Mouse (Mus musculus) fibroblast of lung, adult 2 months (primary cell): ENCODE results near the gene Duxf3.
"Not testable (repeated sequence)": the region's sequence is repeated elsewhere in the genome, so short reads cannot be mapped to it uniquely, and the experiment has no call there.

Experiments
- DNase-seq: peaks from one replicate; pipeline ENCODE4 v3.0.0-alpha.2; 2011; ENCODE audit warnings: low read depth

Gene Duxf3

DNA sequence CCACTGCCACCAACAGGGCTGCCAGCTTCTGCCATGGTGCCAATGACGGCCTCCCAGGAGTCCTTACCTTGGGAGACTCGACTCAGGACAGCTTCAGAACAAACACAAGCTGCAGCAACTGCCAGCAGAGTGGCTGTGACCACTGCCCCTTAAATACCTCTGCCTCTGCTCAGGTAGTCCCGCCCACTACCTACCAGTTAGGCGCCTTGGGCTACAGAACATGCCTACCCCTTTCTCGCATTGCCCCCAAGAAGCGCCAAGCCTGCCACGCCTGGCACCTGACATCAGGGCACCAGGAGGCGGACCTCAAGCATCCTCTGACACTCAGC is at the start of gene Duxf3:
Duxf3 (minus strand) TSS at position 35 of the 329 bp plus-strand sequence.
- not testable (repeated sequence) for DNase-seq

- no peak for DNase-seq
Measured at GRCm38 (mm10) chr10:58282238-58282637, 49.8 kb upstream of the Duxf3 start.

GRCm38 (mm10) chr10:58258466-58258865 is 26.0 kb upstream of the Duxf3 start:
- no peak for DNase-seq

- DNase-seq = no peak
Measured at GRCm38 (mm10) chr10:58255954-58256353, 23.5 kb upstream of the Duxf3 start.

DNA sequence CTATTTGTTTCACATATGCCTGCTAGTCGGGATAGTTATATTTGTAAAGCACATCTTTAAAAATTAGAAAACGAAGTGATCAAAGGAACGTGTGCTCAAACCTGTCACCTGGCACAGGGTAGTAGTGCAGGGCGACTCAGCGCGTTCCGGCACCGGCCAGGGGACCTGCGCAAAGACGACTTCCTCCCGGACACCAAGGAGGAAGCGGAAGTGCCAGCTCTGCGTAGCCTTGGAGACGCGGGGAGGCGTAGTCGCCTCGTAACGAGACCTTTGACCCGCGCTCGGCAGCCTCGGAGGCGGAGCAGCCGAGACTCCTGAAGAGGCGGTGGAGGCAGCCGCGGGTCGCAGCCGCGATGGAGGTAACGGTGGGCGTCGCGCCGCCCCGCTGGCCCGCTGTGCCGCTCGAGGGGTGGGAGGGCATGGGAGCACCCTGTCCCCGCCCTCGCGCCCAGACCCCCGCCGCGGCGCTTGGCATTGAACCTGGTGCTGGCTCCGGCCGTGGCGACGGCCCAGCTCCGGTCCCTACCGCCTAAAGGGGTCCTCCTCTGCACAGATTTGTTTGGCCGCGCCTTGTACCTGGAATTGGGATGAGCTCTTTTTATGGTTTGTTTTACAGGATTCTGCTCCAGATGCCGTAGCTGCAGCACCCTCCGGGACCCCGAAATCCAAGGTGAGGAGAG is 22.9 kb upstream of the Duxf3 start, which contains the start of gene Gcc2:
Gcc2 (plus strand) TSS at position 285 of the 680 bp plus-strand sequence.
- DNase-seq = peak; percentile 81

GRCm38 (mm10) chr10:58254635-58255175 is 22.2 kb upstream of the Duxf3 start:
- no peak for DNase-seq

DNA sequence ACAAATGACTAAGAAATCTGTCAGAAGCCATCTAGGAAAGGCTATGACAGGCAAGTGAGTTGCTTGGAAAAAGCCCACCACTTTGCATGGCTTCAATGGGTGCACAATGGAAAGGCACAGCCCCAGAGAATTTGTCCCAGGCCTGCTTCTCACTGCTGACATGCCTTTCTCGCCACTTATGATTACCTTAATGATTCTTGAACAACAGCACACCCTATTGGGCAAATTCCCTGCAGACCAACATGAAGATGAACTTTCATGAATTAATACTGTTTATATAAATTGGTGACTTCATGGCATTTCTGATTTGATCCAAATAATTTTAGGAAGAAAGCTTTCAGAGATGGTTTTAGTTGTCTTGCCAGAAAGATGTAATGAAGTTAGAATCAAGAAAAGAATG is 17.1 kb upstream of the Duxf3 start:
- no peak for DNase-seq

GRCm38 (mm10) chr10:58238984-58239740 is 6.7 kb upstream of the Duxf3 start:
- DNase-seq = not testable (repeated sequence)

DNA sequence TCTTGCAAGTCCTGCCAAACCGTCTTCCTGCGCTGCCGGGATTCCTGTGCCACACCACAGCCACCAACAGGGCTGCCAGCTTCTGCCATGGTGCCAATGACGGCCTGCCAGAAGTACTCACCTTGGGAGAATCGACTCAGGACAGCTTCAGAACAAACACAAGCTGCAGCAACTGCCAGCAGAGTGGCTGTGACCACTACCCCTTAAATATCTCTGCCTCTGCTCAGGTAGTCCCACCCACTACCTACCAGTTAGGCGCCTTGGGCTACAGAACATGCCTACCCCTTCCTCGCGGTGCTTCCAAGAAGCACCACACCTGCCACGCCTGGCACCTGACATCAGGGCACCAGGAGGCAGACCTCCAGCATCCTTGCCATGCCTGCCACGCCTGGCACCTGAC is 4.1 kb upstream of the Duxf3 start, which contains the start of gene Gm4981:
Gm4981 (minus strand) TSS at position 89 of the 400 bp plus-strand sequence.
- no peak for DNase-seq

DNA sequence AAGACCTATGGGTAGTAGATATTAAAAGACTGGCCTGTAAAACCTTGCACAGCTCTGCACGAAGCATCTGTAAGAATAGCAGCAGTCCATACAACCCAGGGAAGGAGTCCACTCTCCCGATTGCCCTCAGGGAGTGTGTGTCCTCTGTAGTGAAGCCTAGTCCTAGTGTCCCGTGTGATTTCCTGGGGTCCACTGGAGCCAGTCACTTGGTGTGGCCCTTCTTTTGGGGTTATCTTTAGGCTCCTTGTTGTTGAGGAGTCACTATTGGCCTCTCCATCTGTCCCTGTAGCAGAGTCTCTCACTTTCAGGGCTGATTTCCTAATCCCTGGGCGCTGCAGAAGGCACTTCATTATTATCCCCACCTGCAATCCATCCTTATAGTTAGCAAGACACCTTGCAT is 2.5 kb upstream of the Duxf3 start:
- not testable (repeated sequence) for DNase-seq

- DNase-seq = not testable (repeated sequence)
Measured at GRCm38 (mm10) chr10:58233740-58234121, 1.3 kb upstream of the Duxf3 start.

GRCm38 (mm10) chr10:58233054-58233739 is 722 bp upstream of the Duxf3 start:
- not testable (repeated sequence) for DNase-seq

GRCm38 (mm10) chr10:58231779-58232640 is 465 bp downstream of the Duxf3 start:
- DNase-seq = not testable (repeated sequence)

DNA sequence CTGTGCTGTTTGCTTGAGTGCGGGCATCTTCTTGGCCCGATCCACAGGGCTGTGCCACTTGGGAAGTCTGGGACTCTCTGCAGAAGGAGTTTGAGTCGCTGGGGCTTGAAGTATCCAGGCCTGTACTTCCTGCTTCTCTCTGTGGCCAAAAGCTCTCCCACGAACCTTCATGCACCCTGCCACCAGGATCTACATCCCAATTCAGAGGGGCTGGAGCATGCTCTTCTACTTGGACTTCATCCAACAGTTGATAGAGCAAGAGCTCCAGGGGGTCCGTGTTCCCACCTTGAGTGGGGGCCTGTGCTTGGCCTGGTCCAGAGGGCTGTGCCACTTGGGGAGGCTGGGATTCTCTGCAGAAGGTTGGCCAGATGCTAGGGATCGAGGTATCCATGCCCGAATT is 1.4 kb downstream of the Duxf3 start:
- DNase-seq = not testable (repeated sequence)

GRCm38 (mm10) chr10:58230021-58230420 is 2.5 kb downstream of the Duxf3 start:
- not testable (repeated sequence) for DNase-seq

GRCm38 (mm10) chr10:58227798-58228197 is 4.7 kb downstream of the Duxf3 start:
- not testable (repeated sequence) for DNase-seq

DNA sequence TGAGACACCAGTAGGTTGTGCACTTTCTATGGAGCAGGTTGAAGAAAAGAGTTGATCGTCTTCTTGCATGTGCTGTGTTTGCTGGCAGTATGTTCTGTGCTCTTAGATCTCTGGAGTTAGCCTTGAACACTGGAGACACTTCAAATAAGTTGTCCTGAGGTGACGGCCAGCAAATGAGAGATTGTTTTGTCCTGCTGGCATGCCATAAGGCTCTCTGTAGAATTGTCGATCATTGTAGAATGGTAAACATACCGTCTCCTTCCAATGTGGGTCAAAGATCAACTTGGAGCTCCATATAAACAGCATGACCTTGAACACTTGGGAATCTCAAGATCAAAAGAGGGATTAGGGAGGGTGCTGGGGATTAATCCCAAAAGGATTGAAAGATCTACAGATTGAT is 6.1 kb downstream of the Duxf3 start:
- DNase-seq = not testable (repeated sequence)

DNA sequence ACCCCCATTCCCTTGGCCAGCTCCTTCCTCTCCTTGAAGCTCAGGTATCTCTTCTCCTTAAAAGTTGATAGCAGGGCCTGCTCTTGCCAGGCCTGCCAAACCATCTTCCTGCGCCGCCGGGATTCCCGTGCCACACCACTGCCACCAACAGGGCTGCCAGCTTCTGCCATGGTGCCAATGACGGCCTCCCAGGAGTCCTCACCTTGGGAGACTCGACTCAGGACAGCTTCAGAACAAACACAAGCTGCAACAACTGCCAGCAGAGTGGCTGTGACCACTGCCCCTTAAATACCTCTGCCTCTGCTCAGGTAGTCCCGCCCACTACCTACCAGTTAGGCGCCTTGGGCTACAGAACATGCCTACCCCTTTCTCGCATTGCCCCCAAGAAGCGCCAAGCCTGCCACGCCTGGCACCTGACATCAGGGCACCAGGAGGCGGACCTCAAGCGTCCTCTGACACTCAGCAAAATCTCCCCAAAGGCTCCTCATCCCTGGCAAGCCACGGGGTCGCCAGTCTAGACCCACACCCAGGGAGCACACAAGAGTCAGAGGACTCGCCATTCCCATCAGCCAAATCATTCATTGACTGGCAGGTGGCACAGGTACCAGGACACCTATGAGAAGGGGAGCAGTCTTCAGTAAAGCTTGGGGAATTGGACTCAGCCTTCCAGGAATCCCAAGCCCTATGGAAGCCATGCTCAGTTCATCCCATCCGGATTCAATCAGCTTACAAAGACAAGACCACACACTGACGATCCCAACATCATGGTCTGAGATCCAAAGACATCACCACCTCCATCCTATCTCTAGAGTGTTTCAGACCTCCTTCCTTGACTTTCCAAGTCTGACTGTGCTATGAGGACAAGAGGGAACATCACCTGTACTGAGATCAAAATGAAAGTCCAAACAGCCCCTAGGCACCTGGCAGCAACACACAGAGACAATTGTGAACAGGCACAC is 7.4 kb downstream of the Duxf3 start, which contains the start of gene AW822073:
AW822073 (minus strand) TSS at position 104 of the 959 bp plus-strand sequence.
- not testable (repeated sequence) for DNase-seq

GRCm38 (mm10) chr10:58223972-58224805 is 8.3 kb downstream of the Duxf3 start:
- not testable (repeated sequence) for DNase-seq
